Mouse (Mus musculus): ENCODE measurements at regions not wholly inside any gene's neighbourhood (a gene's known extent, or its start where the extent isn't known, plus 50 kb on each side); places are given as distances from the start of the nearest gene placed in this dataset.

GRCm38 (mm10) chr11:84659370-84659937 lies 134.1 kb upstream of the Lhx1 start:
- no peak for TF ChIP-seq CTCF (IDR thresholded peaks at IDR 0.05; ENCODE audit: extremely low read depth, insufficient read depth, low read length)
- no peak for TF ChIP-seq POLR2A (IDR thresholded peaks at IDR 0.05; ENCODE audit: extremely low read depth, insufficient read depth, low read length)
